ENCODE assay signal across 13 mouse cellular contexts in the genomic region with DNA sequence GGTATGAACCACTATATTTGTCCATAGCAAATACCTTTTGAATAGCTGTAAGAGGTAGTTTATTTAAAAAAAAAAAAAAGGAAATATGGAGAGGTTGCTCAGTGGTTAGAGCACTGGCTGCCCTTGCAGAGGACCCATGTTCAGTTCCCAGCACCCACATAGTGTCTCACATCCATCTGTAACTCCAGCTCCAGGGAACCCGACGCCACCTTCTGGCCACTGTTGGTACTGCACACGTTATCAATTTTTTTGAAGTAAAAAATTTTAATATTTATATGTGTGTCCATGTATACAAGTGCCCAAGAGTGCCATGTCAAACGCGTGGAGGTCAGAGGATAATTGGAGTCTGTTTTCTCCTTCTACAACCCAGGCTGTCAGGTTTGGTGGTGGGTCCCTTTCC.
DNase-seq lines count a peak whose midpoint lies in the region; ATAC-seq and TF ChIP-seq lines count a peak whose summit lies in the region.
"Had no signal": no experiment of that assay in that cellular context is flagged by ENCODE, and none has a peak within 500 bp of the region (broad histone marks: within the 10 kb centered on the region; RNA-seq: fewer than 3 reads in every experiment).

No protein-coding gene starts in this region.

- peak; percentile 66 for TF ChIP-seq CTCF in liver, adult 2 months (IDR thresholded peaks at IDR 0.05; ENCODE audit: low read depth, low read length)
- peak; percentile 77 for TF ChIP-seq CTCF in E14TG2a.4 (conservative IDR thresholded peaks at IDR 0.05; ENCODE audit: low read length)
- peak; percentile 23; the same call in 1 of the 2 replicates for TF ChIP-seq CTCF in embryonic fibroblast, embryonic 13.5 days (IDR thresholded peaks at IDR 0.05; ENCODE audit: borderline replicate concordance, insufficient read depth, low read length)

- H3K4me1 ChIP-seq in liver, adult 2 months (ENCODE audit: control insufficient read depth, insufficient read depth, low read length), result 0 out of 2 replicates have a peak, but pooled peaks cover 2% of the 10 kb centered on the region
- H3K4me1 ChIP-seq in E14TG2a.4 (replicated peaks; ENCODE audit: low read depth, low read length), result peaks cover 54% of the 10 kb centered on the region
- no peaks in the 10 kb centered on the region for H3K4me1 ChIP-seq in embryonic fibroblast, embryonic 13.5 days (ENCODE audit: control insufficient read depth, insufficient read depth, low read length)

- H3K36me3 ChIP-seq in liver, adult 2 months (ENCODE audit: control insufficient read depth, insufficient read depth, low read length), result no peaks in the 10 kb centered on the region
- H3K36me3 ChIP-seq in E14TG2a.4 (ENCODE audit: insufficient read depth, low read length), result no peaks in the 10 kb centered on the region
- H3K36me3 ChIP-seq: liver, embryonic 15.5 days had no signal

- DNase-seq in cerebellum, adult 8-10 months, result peak; percentile 29
- no peak for DNase-seq in cerebellum, postnatal 25 days
- DNase-seq in liver, adult 2 months (ENCODE audit: extremely low read depth, low read depth, low spot score), result no peak
- DNase-seq in liver, result no peak
- DNase-seq in frontal cortex, postnatal 14 days (ENCODE audit: low spot score in 2 of 2), result no peak
- DNase-seq: embryo, embryonic 11 days; retina, postnatal 1 day; thymus, postnatal 25 days had no signal

- H3K79me2 ChIP-seq in liver, adult 2 months (ENCODE audit: control insufficient read depth, insufficient read depth, low read length), result no peaks in the 10 kb centered on the region

- WGBS in liver, adult 2 months, result 56% methylated on average over 5 of the region's 5 CpGs

- H3K9ac ChIP-seq in liver, adult 2 months (ENCODE audit: low read depth, low read length), result no peak overlapping the region
- H3K9ac ChIP-seq: hindbrain, embryonic 13.5 days; liver, embryonic 15.5 days had no signal

- no peak overlapping the region for H3K27ac ChIP-seq in liver, adult 2 months (replicated peaks; ENCODE audit: insufficient read depth, low read depth, low read length)
- no peak overlapping the region for H3K27ac ChIP-seq in embryonic fibroblast, embryonic 13.5 days (ENCODE audit: insufficient read depth, low read length)
- H3K27ac ChIP-seq: hindbrain, embryonic 13.5 days; liver, embryonic 15.5 days had no signal

- H3K27me3 ChIP-seq in liver, adult 2 months (ENCODE audit: control insufficient read depth, insufficient read depth, low read length), result no peaks in the 10 kb centered on the region
- no peaks in the 10 kb centered on the region for H3K27me3 ChIP-seq in E14TG2a.4 (ENCODE audit: insufficient read depth, low read length)
- H3K27me3 ChIP-seq: hindbrain, embryonic 13.5 days; liver, embryonic 15.5 days had no signal

- no peak for ATAC-seq in frontal cortex, adult (ENCODE audit: low TSS enrichment)

- no peak overlapping the region for H3K4me3 ChIP-seq in liver, adult 2 months (ENCODE audit: insufficient read depth, low read depth, low read length)
- H3K4me3 ChIP-seq in E14TG2a.4 (replicated peaks; ENCODE audit: low read length), result no peak overlapping the region
- no peak overlapping the region for H3K4me3 ChIP-seq in embryonic fibroblast, embryonic 13.5 days (ENCODE audit: insufficient read depth, low read length)
- H3K4me3 ChIP-seq: hindbrain, embryonic 13.5 days; liver, embryonic 15.5 days had no signal

- TF ChIP-seq POLR2A in liver, adult 2 months (IDR thresholded peaks at IDR 0.05; ENCODE audit: extremely low read depth, insufficient read depth, low read length), result no peak
- TF ChIP-seq POLR2A in embryonic fibroblast, embryonic 13.5 days (IDR thresholded peaks at IDR 0.05; ENCODE audit: low read depth, low read length), result no peak

- H3K9me3 ChIP-seq in E14TG2a.4 (ENCODE audit: low read length), result peaks cover 3% of the 10 kb centered on the region; the same call in 1 of the 2 replicates
- H3K9me3 ChIP-seq: hindbrain, embryonic 13.5 days; liver, embryonic 15.5 days had no signal

Comparison
In these comparisons a context has a peak if more than half of its experiments do, and no peak if none do; other contexts are left out.
1. CTCF ChIP-seq: peak in every context shown above with its lines; median percentile 77 in E14TG2a.4; 66 in liver, adult 2 months; 23 in embryonic fibroblast, embryonic 13.5 days.